Mouse (Mus musculus) embryonic facial prominence, embryonic 14.5 days (tissue): ENCODE data around the gene Gm4922. TPM values are rescaled to one million over a fixed set of nuclear protein-coding genes. Genes with fewer than 3 reads are reported as not detected.

Experiments used
- ATAC-seq: fragments of 200-750 bp; cut with Nextera tagmentation; 2 replicates; pipeline ENCODE4 v1.8.0; 2017; ENCODE audit warnings: low read depth, moderate number of reproducible peaks, moderate TSS enrichment
- DNase-seq: peaks from one replicate; pipeline ENCODE4 v3.0.0-alpha.2; 2015; ENCODE audit warnings: low spot score
- H3K27ac ChIP-seq: fragments of 300-500 bp; sonication (generic); replicated peaks from 2 replicates; pipeline ENCODE4 v1.5.1; 2014; ENCODE audit warnings: low read depth, mild to moderate bottlenecking, low read length, moderate library complexity
- H3K27me3 ChIP-seq: fragments of 300-500 bp; sonication (generic); replicated peaks from 2 replicates; pipeline ENCODE4 v1.6.1; 2014; ENCODE audit warnings: low read length; ENCODE audit not compliant: control insufficient read depth, insufficient read depth
- H3K36me3 ChIP-seq: fragments of 300-500 bp; sonication (generic); 2 replicates; pipeline ENCODE4 v1.6.1; 2014; ENCODE audit warnings: low read length, mixed read lengths; ENCODE audit not compliant: control insufficient read depth, insufficient read depth
- H3K4me1 ChIP-seq: fragments of 300-500 bp; sonication (generic); 2 replicates; pipeline ENCODE4 v1.6.1; 2014; ENCODE audit warnings: antibody characterized with exemption, low read length; ENCODE audit not compliant: control insufficient read depth, insufficient read depth
- H3K4me2 ChIP-seq: fragments of 300-500 bp; sonication (generic); 2 replicates; pipeline ENCODE4 v1.6.1; 2014; ENCODE audit warnings: low read depth, mild to moderate bottlenecking, low read length, moderate library complexity, mixed read lengths
- H3K4me3 ChIP-seq: fragments of 300-500 bp; sonication (generic); 2 replicates; pipeline ENCODE4 v1.5.1; 2014; ENCODE audit warnings: low read depth, mild to moderate bottlenecking, low read length
- H3K9ac ChIP-seq: fragments of 300-500 bp; sonication (generic); 2 replicates; pipeline ENCODE4 v1.6.1; 2014; ENCODE audit warnings: low read depth, mild to moderate bottlenecking, low read length, moderate library complexity, mixed read lengths
- H3K9me3 ChIP-seq: fragments of 300-500 bp; sonication (generic); 2 replicates; pipeline ENCODE4 v1.6.1; 2016; ENCODE audit warnings: low read length; ENCODE audit not compliant: control insufficient read depth
- WGBS: fragments of 180-500 bp; shearing (Covaris S2); extraction: QIAGEN DNeasy Blood & Tissue Kit; methylation state at CpG from one replicate; pipeline ENCODE4 v1.1.7; 2014; 5-methylcytosine and 5-hydroxymethylcytosine counted together
- polyA plus RNA-seq: library from polyadenylated mRNA; unstranded; fragments of >200 nt; fragmentation: Nextera tagmentation; extraction: Ambion mirVana; gene quantifications from 2 replicates; pipeline ENCODE4 v1.2.1, GENCODE M21; 2014

The Gm4922 gene
- polyA plus RNA-seq, 1 experiment from 2014 or later = not detected

DNA sequence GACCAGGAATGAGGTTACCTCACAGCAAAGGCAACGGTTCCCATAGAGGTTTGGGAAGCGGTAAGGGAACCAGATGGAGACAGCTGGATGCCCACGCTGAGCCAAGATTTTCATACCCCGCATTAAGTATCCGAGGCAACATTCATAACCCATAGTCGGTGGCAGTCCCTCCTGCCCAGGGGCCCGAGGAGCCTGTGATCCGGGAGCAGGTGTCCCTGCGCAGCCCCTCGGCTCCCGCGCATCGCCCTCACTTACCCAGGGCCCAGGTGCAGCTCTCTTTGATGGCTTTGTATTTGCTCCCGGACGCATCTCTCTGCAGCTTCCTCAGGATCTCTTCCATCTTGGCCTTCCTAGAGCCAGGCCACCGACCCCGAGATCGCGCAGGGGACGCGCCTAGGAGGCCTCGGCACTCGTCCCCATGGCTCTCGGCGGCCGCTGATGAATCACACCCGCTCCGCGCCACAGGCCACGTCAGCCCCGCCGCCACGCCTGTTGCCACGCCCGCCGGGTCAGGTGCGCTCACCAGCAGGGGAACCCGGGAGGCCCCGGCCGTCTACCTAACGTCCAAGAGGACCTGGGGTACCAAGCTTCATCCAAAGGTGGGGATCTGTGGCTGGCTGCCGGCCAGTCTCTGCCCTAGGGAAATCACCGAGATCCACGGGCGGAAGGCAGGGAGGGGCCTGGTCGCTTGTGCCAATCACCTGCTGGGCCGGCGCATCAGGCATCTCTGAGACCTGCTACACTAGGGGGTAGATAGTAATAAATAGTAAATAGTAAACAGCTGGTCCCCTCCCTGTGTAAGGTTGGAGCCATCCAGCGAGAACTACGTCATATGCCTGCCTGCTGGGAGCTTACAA is 43.1 kb downstream of the Gm4922 start, which contains the start of gene Arfgef3:
Arfgef3 (minus strand) TSS at position 664 of the 857 bp plus-strand sequence.
- H3K27me3 ChIP-seq = peaks cover 17% of the 10 kb centered on the region
- peak within 1 kb of the TSS; percentile 96 for H3K4me2 ChIP-seq
- no peaks in the 10 kb centered on the region for H3K36me3 ChIP-seq
- H3K9me3 ChIP-seq = no peaks in the 10 kb centered on the region
- peak; percentile 42 for DNase-seq
- H3K4me3 ChIP-seq = peak within 1 kb of the TSS; percentile 57
- under 1% methylated on average over 37 of the region's 50 CpGs for WGBS
- ATAC-seq = peak; percentile 90
- H3K27ac ChIP-seq = no peak within 1 kb of the TSS; the same call in 1 of the 2 replicates
- H3K4me1 ChIP-seq = no peaks in the 10 kb centered on the region
- peak within 1 kb of the TSS; percentile 65 for H3K9ac ChIP-seq

DNA sequence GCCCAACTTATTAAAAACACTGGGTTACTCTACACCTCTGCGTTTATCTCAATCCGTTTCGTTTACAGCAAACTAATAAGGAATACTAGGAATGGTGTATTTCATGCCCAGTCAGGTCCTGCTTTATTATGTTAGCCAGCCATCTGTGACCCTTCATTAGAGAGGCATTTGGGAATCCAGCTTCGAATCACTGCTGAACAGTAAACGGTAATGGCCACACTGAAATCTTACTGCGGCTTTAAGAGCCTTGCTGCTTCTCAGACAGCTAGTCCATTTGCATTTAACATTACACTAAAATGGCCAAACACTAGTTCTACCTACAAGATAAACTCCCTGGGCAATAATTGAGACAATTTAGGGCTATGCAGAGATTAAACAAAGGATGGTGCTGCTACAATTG is 44.5 kb downstream of the Gm4922 start:
- H3K27ac ChIP-seq = no peak overlapping the region
- H3K9me3 ChIP-seq = no peaks in the 10 kb centered on the region
- ATAC-seq = no peak
- no peak overlapping the region for H3K4me3 ChIP-seq
- H3K27me3 ChIP-seq = peaks cover 17% of the 10 kb centered on the region
- peak overlapping the region; percentile 96; the same call in 1 of the 2 replicates for H3K4me2 ChIP-seq
- H3K4me1 ChIP-seq = no peaks in the 10 kb centered on the region
- no peak overlapping the region for H3K9ac ChIP-seq
- DNase-seq = no peak
- WGBS = 68% methylated on average over 6 of the region's 6 CpGs
- no peaks in the 10 kb centered on the region for H3K36me3 ChIP-seq

GRCm38 (mm10) chr10:18741024-18741423 is 45.6 kb downstream of the Gm4922 start:
- Histone ChIP-seq H3K9ac (no peak overlapping the region), H3K9me3 (no peaks in the 10 kb centered on the region), H3K4me3 (no peak overlapping the region), H3K36me3 (no peaks in the 10 kb centered on the region), H3K4me1 (no peaks in the 10 kb centered on the region), H3K4me2 (no peak overlapping the region), H3K27ac (no peak overlapping the region), H3K27me3 (peaks cover 17% of the 10 kb centered on the region)
- DNase-seq = no peak
- WGBS = 81% methylated on average over 8 of the region's 8 CpGs
- ATAC-seq = no peak

Other genes starting within 250 kb of the Gm4922 start
- gene Hebp2, start 240.7 kb downstream of the Gm4922 start, polyA plus RNA-seq = 25.1 and 27.4 TPM in 2 replicates
- 1.5 and 1.6 TPM in 2 replicates for gene Arfgef3, start 42.8 kb downstream of the Gm4922 start, polyA plus RNA-seq
- gene Perp, start 58.2 kb upstream of the Gm4922 start, polyA plus RNA-seq = 237 and 260 TPM in 2 replicates
- 4.7 and 4.8 TPM in 2 replicates for gene Tnfaip3, start 228.9 kb upstream of the Gm4922 start, polyA plus RNA-seq